ENCODE assay signal across 20 mouse cellular contexts in the genomic region with DNA sequence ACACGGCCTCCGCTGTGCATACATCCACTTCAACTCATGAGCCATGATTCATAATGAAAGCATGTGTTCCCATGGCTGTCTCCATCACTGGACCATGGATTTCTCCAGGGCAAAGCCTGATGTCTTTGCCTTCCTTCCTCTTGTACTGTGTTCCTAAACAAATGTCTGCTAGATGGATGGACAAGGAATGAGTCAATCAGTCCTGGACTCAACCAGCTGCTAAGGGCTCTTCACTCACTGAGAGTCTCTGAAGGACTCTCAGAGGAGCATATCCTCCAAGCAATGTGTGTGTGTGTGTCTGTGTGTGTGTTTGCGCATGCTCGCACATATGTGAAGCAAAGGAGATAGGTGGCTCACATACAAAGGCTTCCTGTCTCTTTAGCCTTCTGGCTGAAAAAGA.
"Had no signal": no experiment of that assay in that cellular context is flagged by ENCODE, and none has a peak within 500 bp of the region (broad histone marks: within the 10 kb centered on the region; RNA-seq: fewer than 3 reads in every experiment).

No protein-coding gene starts in this region.

- H3K4me1 ChIP-seq: intestine, embryonic 15.5 days; limb, embryonic 15.5 days; midbrain, embryonic 13.5 days; neural tube, embryonic 12.5 days; neural tube, embryonic 15.5 days had no signal

- H3K9me3 ChIP-seq: intestine, embryonic 15.5 days; limb, embryonic 12.5 days; limb, embryonic 15.5 days; lung, embryonic 15.5 days; megakaryocyte, embryonic 14.5 days; midbrain, embryonic 10.5 days; midbrain, embryonic 13.5 days; neural tube, embryonic 12.5 days; neural tube, embryonic 15.5 days had no signal

- H3K27ac ChIP-seq: intestine, embryonic 15.5 days; limb, embryonic 12.5 days; limb, embryonic 15.5 days; liver, embryonic 14.5 days; lung, embryonic 15.5 days; midbrain, embryonic 10.5 days; midbrain, embryonic 13.5 days; neural tube, embryonic 12.5 days; neural tube, embryonic 15.5 days had no signal

- H3K9ac ChIP-seq: intestine, embryonic 15.5 days; limb, embryonic 12.5 days; limb, embryonic 15.5 days; liver, embryonic 14.5 days; lung, embryonic 15.5 days; midbrain, embryonic 13.5 days; neural tube, embryonic 12.5 days; neural tube, embryonic 15.5 days had no signal

- H3K4me2 ChIP-seq: intestine, embryonic 15.5 days; limb, embryonic 12.5 days; limb, embryonic 15.5 days; liver, embryonic 11.5 days; lung, embryonic 15.5 days; midbrain, embryonic 13.5 days; neural tube, embryonic 12.5 days; neural tube, embryonic 15.5 days had no signal

- DNase-seq: kidney, adult 18-20 months; kidney, adult 9 months; kidney, postnatal 14 days; kidney, postnatal 4 days; left cerebral cortex, postnatal 4 days; retina, postnatal 1 day; thymus, adult 18-20 months; thymus, postnatal 36 days had no signal

- H3K4me3 ChIP-seq: intestine, embryonic 15.5 days; limb, embryonic 12.5 days; limb, embryonic 15.5 days; lung, embryonic 15.5 days; megakaryocyte, embryonic 14.5 days; midbrain, embryonic 10.5 days; midbrain, embryonic 13.5 days; neural tube, embryonic 12.5 days; neural tube, embryonic 15.5 days had no signal

- H3K27me3 ChIP-seq: intestine, embryonic 15.5 days; limb, embryonic 12.5 days; limb, embryonic 15.5 days; lung, embryonic 15.5 days; megakaryocyte, embryonic 14.5 days; midbrain, embryonic 13.5 days; neural tube, embryonic 12.5 days; neural tube, embryonic 15.5 days had no signal

- H3K36me3 ChIP-seq: intestine, embryonic 15.5 days; limb, embryonic 12.5 days; limb, embryonic 15.5 days; lung, embryonic 15.5 days; midbrain, embryonic 10.5 days; midbrain, embryonic 13.5 days; neural tube, embryonic 12.5 days; neural tube, embryonic 15.5 days had no signal

- ATAC-seq: intestine, embryonic 15.5 days; midbrain, embryonic 13.5 days; midbrain, embryonic 16.5 days had no signal
